Mouse (Mus musculus): ENCODE measurements around the gene Macf1.

Macf1 gene

GRCm38 (mm10) chr4:123411006-123411731 lies 273.0 kb downstream of the Macf1 start:
- no peak for ATAC-seq (ENCODE audit: low TSS enrichment)

GRCm38 (mm10) chr4:123409752-123410151 lies 274.4 kb downstream of the Macf1 start:
- peak; percentile 36; the same call in 1 of the 2 replicates for ATAC-seq (ENCODE audit: low TSS enrichment)

- ATAC-seq (ENCODE audit: low TSS enrichment), result peak; percentile 38; the same call in 1 of the 2 replicates
Observed at GRCm38 (mm10) chr4:123409034-123409692, 275.0 kb downstream of the Macf1 start.

GRCm38 (mm10) chr4:123407792-123408191 lies 276.4 kb downstream of the Macf1 start:
- ATAC-seq (ENCODE audit: low TSS enrichment), result no peak

- ATAC-seq (ENCODE audit: low TSS enrichment), result no peak
Observed at GRCm38 (mm10) chr4:123404056-123404455, 280.1 kb downstream of the Macf1 start.

GRCm38 (mm10) chr4:123402244-123402643 lies 281.9 kb downstream of the Macf1 start:
- ATAC-seq (ENCODE audit: low TSS enrichment), result no peak

GRCm38 (mm10) chr4:123401265-123401664 lies 282.9 kb downstream of the Macf1 start:
- ATAC-seq (ENCODE audit: low TSS enrichment), result peak; percentile 84

GRCm38 (mm10) chr4:123397643-123398434 lies 286.3 kb downstream of the Macf1 start:
- ATAC-seq (ENCODE audit: low TSS enrichment), result no peak

- no peak for ATAC-seq (ENCODE audit: low TSS enrichment)
Observed at GRCm38 (mm10) chr4:123397049-123397448, 287.1 kb downstream of the Macf1 start.

GRCm38 (mm10) chr4:123395435-123396000 lies 288.6 kb downstream of the Macf1 start:
- no peak for ATAC-seq (ENCODE audit: low TSS enrichment)

GRCm38 (mm10) chr4:123394878-123395277 lies 289.3 kb downstream of the Macf1 start:
- peak; percentile 76; the same call in 1 of the 2 replicates for ATAC-seq (ENCODE audit: low TSS enrichment)

- ATAC-seq (ENCODE audit: low TSS enrichment), result no peak
Observed at GRCm38 (mm10) chr4:123394269-123394668, 289.9 kb downstream of the Macf1 start.

GRCm38 (mm10) chr4:123393004-123393403 lies 291.2 kb downstream of the Macf1 start:
- ATAC-seq (ENCODE audit: low TSS enrichment), result no peak

- no peak for ATAC-seq (ENCODE audit: low TSS enrichment)
Observed at GRCm38 (mm10) chr4:123392187-123392586, 292.0 kb downstream of the Macf1 start.

GRCm38 (mm10) chr4:123385028-123385427 lies 299.1 kb downstream of the Macf1 start:
- ATAC-seq (ENCODE audit: low TSS enrichment), result no peak

GRCm38 (mm10) chr4:123383173-123383572 lies 301.0 kb downstream of the Macf1 start:
- ATAC-seq (ENCODE audit: low TSS enrichment), result peak; percentile 90

GRCm38 (mm10) chr4:123382051-123382450 lies 302.1 kb downstream of the Macf1 start:
- ATAC-seq (ENCODE audit: low TSS enrichment), result no peak

GRCm38 (mm10) chr4:123381598-123381997 lies 302.6 kb downstream of the Macf1 start:
- ATAC-seq (ENCODE audit: low TSS enrichment), result no peak

GRCm38 (mm10) chr4:123376031-123376430 lies 308.1 kb downstream of the Macf1 start:
- ATAC-seq (ENCODE audit: low TSS enrichment), result no peak

GRCm38 (mm10) chr4:123374316-123375008 lies 309.7 kb downstream of the Macf1 start:
- ATAC-seq (ENCODE audit: low TSS enrichment), result no peak

- no peak for ATAC-seq (ENCODE audit: low TSS enrichment)
Observed at GRCm38 (mm10) chr4:123363555-123363954, 320.6 kb downstream of the Macf1 start.

Measured in frontal cortex, adult (tissue).